Mouse (Mus musculus) spleen, adult 18-20 months (tissue): ENCODE measurements around the gene Pde11a.

Experiments
- DNase-seq, 2 experiments: peaks; one replicate each; pipeline ENCODE4 v3.0.0; 2022; ENCODE audit warnings: mixed read lengths in 2 of 2

The Pde11a gene

GRCm38 (mm10) chr2:76088844-76089243 is 249.7 kb downstream of the Pde11a start:
- DNase-seq: no peak

DNA sequence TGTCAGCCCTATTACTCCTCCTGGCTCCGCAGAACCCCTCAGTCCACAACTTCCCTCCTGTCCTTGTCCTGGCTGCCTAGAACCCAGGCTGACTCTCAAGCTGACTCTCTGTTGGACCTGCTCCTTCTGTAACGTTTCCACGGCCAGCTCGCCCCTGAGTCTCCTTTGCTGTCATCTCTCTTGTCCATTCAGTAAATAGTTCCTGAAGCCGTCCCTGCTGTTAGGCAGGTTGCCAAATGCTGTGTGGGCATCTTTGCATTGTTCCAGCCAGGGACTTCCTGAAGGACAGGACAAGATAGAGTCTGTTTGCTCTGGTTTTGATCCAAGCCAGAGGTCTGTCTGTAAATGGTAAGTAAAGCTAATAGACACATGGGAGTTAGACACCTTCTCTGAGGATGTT is 250.2 kb downstream of the Pde11a start:
- no peak for DNase-seq

GRCm38 (mm10) chr2:76087170-76087569 is 251.4 kb downstream of the Pde11a start:
- DNase-seq: no peak

DNA sequence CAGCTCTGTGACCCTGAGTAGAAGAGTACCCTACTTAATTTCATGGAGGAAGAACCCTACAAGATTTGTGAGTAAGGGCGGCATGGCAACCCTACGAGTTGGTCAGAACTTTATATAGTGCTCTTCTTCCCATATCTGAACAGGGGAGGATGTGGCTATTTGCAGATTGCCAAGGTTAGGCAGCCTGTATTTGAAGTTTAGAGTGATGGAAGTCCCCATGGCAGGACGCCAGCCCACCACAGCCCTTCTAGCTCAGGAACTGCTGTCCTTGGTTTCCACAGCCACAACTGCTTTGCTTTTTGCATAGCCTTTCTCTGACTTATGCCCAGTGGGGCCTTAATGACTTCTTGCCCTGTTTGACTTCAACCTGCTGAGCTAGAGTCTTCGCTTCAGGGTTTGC is 253.6 kb downstream of the Pde11a start:
- no peak for DNase-seq

- DNase-seq: no peak
Measured at GRCm38 (mm10) chr2:76083901-76084300, 254.7 kb downstream of the Pde11a start.

- DNase-seq: no peak
Measured at GRCm38 (mm10) chr2:76083396-76083795, 255.2 kb downstream of the Pde11a start.

GRCm38 (mm10) chr2:76081991-76082390 is 256.6 kb downstream of the Pde11a start:
- no peak for DNase-seq

- DNase-seq: no peak
Measured at GRCm38 (mm10) chr2:76080549-76080948, 258.0 kb downstream of the Pde11a start.

DNA sequence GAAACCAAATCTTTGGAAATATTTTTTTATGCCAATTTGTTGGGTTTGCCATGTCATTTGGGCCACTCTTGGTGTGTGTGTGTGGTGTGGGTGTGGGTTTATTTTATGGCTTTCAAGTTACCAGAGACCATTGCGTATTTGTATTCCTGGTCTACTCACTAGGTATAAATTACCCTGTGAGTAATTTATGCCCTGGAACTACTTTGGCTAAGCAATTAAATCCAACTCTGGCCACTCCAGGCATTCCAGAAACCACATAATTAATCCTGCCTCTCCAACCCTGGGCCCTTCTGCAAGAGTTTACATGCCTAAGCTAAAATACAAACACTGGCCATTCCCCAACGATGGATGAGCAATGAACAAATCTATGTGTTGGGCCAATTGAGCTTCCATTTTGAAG is 261.7 kb downstream of the Pde11a start:
- DNase-seq: no peak

DNA sequence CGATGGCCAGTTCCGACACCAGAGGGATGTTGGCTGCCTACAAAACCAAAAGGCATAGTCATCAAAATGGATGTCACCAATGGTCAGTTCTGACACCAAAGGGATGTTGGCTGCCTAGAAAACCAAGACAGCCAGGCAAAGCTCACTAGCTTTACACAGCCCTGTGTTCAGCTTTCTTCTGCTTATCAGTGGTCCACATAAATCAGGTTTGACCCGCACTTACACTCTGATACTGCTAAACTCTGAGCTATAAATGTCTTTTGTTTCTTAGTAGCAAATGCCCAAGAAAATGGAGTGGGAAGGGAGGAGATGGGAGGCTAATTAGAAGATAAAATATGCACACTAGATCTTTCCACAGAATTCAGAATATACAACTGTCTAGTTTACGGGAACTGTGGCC is 262.5 kb downstream of the Pde11a start:
- DNase-seq: no peak

DNA sequence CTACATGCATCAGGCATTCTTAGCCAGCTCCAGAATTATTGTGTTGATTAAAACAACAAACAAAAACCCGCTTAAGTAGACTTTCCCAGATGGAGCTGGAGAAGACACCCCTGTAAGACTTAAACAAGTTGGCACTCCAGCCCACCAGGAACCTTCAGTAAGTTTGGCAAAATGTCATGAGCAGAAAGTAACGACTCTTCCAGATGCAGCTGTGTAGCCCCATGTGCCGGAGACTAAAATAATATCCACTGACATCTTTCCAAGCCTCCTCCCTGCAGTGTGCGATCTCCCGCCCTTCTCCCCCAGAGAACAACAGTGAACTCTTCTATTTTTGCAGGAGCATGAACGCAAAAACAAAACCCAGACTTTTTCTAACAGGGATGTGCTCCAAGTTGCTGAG is 265.5 kb downstream of the Pde11a start:
- no peak for DNase-seq

DNA sequence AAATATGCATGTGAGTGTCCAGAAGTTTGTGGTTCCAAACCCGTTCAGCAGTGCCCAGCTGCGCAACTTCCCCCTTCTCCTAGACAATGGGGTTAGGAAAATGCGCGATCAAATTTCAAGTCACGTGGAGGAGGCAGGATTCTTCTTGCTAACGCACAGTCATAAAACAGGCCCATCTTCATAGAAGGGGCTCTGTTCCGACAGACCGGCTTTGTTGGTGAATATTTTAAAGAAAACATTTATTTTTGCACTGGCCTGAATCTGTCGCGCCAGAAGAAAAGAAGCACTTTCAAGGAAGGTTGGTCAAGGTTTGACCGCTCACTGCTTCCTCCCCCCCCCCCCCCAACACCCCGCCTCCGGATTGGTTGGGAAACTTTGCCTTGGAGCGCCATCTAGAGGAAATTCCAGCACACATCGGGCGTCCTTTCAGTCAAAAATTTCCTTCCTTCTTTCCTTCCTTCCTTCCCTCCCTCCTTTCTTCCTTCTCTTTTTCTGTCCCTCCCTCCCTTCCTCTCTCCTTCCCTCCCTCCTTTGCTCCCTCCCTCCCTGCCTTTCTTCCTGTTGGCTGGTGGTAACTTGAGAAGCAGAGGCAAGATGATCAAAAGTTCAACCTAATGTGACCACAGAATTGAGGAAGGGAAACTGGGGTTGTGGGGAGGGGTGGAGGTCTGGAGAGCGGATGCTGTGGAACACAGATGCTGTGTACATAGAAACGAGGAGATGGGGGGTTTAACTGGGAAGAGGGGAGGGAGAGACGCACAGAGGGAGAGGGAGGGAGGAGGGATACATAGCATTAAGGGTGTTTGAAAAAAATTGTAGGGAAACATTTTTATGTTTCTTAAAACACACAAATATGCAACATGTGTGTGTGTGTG is 267.9 kb downstream of the Pde11a start:
- DNase-seq: peak; percentile 16 to 19

DNA sequence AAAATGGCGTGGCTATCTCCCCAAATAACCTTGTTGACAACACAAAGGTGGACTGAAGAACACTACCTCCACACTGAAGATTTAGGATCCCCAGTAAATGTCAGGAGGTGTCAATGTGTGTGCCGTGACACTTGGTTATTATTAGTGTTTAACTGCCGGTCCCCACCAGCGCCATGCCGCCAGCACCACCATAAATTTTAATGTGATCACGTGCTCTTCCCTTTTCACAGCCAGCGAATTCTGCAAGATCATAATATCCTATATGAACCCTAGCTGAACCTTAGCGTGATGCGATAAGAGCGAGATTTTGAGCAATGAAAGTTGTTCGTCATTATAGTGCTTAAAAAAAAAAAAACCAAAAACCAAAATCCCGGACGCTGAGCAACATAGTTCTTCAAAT is 269.3 kb downstream of the Pde11a start:
- no peak for DNase-seq

DNA sequence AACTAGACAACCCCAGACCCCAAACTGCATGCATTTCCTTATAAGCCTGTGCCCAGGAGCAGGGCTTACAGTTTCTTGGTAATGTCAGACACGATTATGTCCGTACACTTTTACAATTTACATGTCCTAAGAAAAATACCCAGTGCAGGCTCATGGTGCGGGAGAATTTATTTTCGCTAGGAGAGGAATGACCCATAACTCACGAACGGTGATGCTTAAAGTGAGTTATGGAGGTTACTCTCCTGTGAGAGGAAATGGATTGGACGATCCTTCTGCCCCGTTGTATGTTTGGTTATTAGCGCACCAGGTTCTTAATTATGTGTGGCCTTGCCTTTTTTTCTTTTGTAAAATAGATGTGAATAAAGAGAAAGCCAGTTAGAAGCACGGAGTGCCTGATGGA is 270.4 kb downstream of the Pde11a start:
- DNase-seq: no peak

DNA sequence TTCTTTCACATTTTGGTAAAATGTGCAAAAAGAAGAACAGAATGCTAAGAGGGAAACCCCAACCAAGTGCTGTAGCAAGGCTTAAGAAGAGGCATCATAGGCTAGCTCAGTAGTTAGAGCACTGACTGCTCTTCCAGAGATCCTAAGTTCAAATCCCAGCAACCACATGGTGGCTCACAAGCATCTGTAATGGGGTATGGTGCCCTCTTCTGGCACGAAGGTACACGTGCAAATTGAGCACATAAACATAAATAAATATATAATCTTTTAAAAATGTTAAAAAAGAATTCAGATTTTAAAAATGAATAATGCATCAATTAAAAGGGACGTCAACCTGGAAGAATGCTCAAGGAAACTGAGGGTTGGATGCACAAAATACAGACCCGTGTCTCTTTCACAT is 271.4 kb downstream of the Pde11a start:
- DNase-seq: no peak

DNA sequence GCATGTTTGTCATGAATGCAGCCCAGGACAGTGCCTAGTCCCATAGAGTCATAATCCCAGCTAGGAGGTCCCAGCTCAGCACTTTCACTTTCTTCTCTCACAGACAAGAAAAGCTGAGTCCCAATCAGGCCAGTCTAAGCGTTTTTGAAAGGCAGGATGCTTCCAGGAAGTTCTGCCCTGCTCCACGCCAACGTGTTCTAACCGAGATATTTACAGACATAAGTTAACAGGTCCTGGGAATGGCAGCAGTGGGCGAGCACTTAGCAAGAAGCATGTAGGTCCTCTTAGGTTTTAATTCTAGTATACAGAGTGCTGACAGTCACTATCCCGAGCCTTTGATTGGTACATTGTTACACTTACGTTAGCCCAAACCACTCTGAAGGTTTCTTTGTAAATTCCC is 273.3 kb downstream of the Pde11a start:
- no peak for DNase-seq

GRCm38 (mm10) chr2:76064078-76064477 is 274.5 kb downstream of the Pde11a start:
- DNase-seq: peak in 1 of 2 experiments; percentile 9

DNA sequence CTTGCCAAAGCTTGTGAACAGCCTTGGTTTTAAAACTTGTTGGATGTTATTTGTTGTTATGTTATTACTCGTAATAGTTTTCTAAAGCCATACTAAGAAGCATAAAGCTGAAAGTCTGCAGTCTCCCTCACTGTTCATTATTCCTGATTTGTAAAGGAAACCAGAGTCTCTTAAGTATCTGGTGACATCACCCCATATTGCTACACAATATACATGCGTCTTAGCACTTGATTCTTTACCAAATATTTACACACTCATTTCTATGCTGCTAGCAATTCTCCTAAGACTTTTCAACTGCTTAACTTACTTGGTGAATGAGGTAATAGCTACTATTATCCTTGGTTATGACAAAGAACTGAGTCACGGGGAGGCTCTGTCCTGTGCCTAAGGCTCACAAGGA is 278.4 kb downstream of the Pde11a start:
- no peak for DNase-seq

- DNase-seq: no peak
Measured at GRCm38 (mm10) chr2:76059595-76059994, 279.0 kb downstream of the Pde11a start.

GRCm38 (mm10) chr2:76058661-76059467 is 279.7 kb downstream of the Pde11a start:
- no peak for DNase-seq

DNA sequence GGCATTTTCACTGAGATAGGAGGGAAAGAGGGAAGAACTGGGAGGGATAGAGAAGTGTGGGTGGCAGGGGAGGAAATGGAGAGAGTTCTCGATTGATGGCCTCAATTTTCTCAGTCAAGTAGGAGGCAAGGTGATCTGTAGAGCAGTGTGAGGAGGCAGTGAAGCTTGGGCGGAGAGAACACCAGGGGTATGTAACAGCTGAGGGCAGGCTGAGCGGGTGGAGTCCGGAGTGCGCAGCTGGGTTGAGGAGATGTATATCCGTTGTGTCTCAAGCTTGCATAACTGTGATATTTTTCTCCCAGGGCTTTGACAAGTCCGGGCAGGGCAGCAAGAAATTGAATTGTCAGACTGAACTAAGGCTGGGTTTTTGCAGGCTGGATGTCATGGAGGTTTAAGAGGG is 281.0 kb downstream of the Pde11a start:
- DNase-seq: no peak

- no peak for DNase-seq
Measured at GRCm38 (mm10) chr2:76053748-76054331, 284.7 kb downstream of the Pde11a start.

GRCm38 (mm10) chr2:76052897-76053505 is 285.6 kb downstream of the Pde11a start:
- DNase-seq: no peak
